Mouse (Mus musculus): Measurements from ENCODE around the gene Nps.
"Not testable (repeated sequence)": the region's sequence is repeated elsewhere in the genome, so short reads cannot be mapped to it uniquely, and the experiment has no call there.

Nps gene

GRCm38 (mm10) chr7:135258053-135258753 is at the start of gene Nps:
Gene Nps (plus strand): TSS chr7:135258703.
- in situ Hi-C loops (cut with MboI, MseI), result not testable (repeated sequence)

- in situ Hi-C loops (cut with MboI, MseI), result no loop called here
Measured at GRCm38 (mm10) chr7:135208947-135209567, 49.4 kb upstream of the Nps start.

- in situ Hi-C loops (cut with MboI, MseI), result no loop called here
Measured at GRCm38 (mm10) chr7:135210296-135210695, 48.2 kb upstream of the Nps start.

GRCm38 (mm10) chr7:135210831-135211230 is 47.7 kb upstream of the Nps start:
- in situ Hi-C loops (cut with MboI, MseI), result no loop called here

- in situ Hi-C loops (cut with MboI, MseI), result no loop called here
Measured at GRCm38 (mm10) chr7:135212505-135212904, 46.0 kb upstream of the Nps start.

GRCm38 (mm10) chr7:135221475-135221874 is 37.0 kb upstream of the Nps start:
- in situ Hi-C loops (cut with MboI, MseI), result no loop called here

- in situ Hi-C loops (cut with MboI, MseI), result no loop called here
Measured at GRCm38 (mm10) chr7:135226021-135226420, 32.5 kb upstream of the Nps start.

GRCm38 (mm10) chr7:135237152-135237551 is 21.4 kb upstream of the Nps start:
- in situ Hi-C loops (cut with MboI, MseI), result no loop called here

GRCm38 (mm10) chr7:135239441-135239840 is 19.1 kb upstream of the Nps start:
- in situ Hi-C loops (cut with MboI, MseI), result no loop called here

GRCm38 (mm10) chr7:135240006-135240405 is 18.5 kb upstream of the Nps start:
- in situ Hi-C loops (cut with MboI, MseI), result no loop called here

- in situ Hi-C loops (cut with MboI, MseI), result no loop called here
Measured at GRCm38 (mm10) chr7:135240636-135241035, 17.9 kb upstream of the Nps start.

GRCm38 (mm10) chr7:135244171-135244880 is 14.2 kb upstream of the Nps start:
- in situ Hi-C loops (cut with MboI, MseI), result no loop called here

- in situ Hi-C loops (cut with MboI, MseI), result no loop called here
Measured at GRCm38 (mm10) chr7:135246386-135246785, 12.1 kb upstream of the Nps start.

- in situ Hi-C loops (cut with MboI, MseI), result no loop called here
Measured at GRCm38 (mm10) chr7:135253249-135253648, 5.3 kb upstream of the Nps start.

- in situ Hi-C loops (cut with MboI, MseI), result no loop called here
Measured at GRCm38 (mm10) chr7:135254423-135254822, 4.1 kb upstream of the Nps start.

- in situ Hi-C loops (cut with MboI, MseI), result no loop called here
Measured at GRCm38 (mm10) chr7:135271011-135271410, 12.5 kb downstream of the Nps start.

GRCm38 (mm10) chr7:135283212-135283611 is 24.7 kb downstream of the Nps start:
- in situ Hi-C loops (cut with MboI, MseI), result no loop called here

GRCm38 (mm10) chr7:135289976-135290375 is 31.5 kb downstream of the Nps start:
- in situ Hi-C loops (cut with MboI, MseI), result no loop called here

GRCm38 (mm10) chr7:135291646-135292236 is 33.2 kb downstream of the Nps start:
- in situ Hi-C loops (cut with MboI, MseI), result no loop called here

- in situ Hi-C loops (cut with MboI, MseI), result no loop called here
Measured at GRCm38 (mm10) chr7:135294498-135294897, 36.0 kb downstream of the Nps start.

- in situ Hi-C loops (cut with MboI, MseI), result no loop called here
Measured at GRCm38 (mm10) chr7:135304496-135304895, 46.0 kb downstream of the Nps start.

Data from T-helper 17 cell (primary cell).